7 mouse cellular contexts compared by ENCODE assay signal in genomic region chr11:74829812-74830211, GRCm38 (mm10). TPM values are rescaled to one million over a fixed set of nuclear protein-coding genes. Genes with fewer than 3 reads are reported as not detected.
DNase-seq lines count a peak whose midpoint lies in the region; ATAC-seq and TF ChIP-seq lines count a peak whose summit lies in the region.

No protein-coding gene starts in this region.

- H3K4me2 ChIP-seq in forebrain, embryonic 15.5 days (replicated peaks): peak overlapping the region; percentile 90
- H3K4me2 ChIP-seq in hindbrain, embryonic 13.5 days: peak overlapping the region; percentile 80
- H3K4me2 ChIP-seq in limb, embryonic 11.5 days (ENCODE audit: low read depth, severe bottlenecking): peak overlapping the region; percentile 90
- peak overlapping the region; percentile 92 for H3K4me2 ChIP-seq in midbrain, embryonic 12.5 days (replicated peaks)

- peak overlapping the region; percentile 83 for H3K4me3 ChIP-seq in bone marrow macrophage, adult 2 months (ENCODE audit: insufficient read depth, low read length)
- H3K4me3 ChIP-seq in forebrain, embryonic 15.5 days: peak overlapping the region; percentile 76
- peak overlapping the region; percentile 96 for H3K4me3 ChIP-seq in hindbrain, embryonic 13.5 days
- H3K4me3 ChIP-seq in limb, embryonic 11.5 days (ENCODE audit: low read depth, low read length): peak overlapping the region; percentile 91
- peak overlapping the region; percentile 93 for H3K4me3 ChIP-seq in midbrain, embryonic 12.5 days

- H3K27ac ChIP-seq in bone marrow macrophage, adult 2 months (ENCODE audit: insufficient read depth, low read depth, low read length): peak overlapping the region; percentile 95
- H3K27ac ChIP-seq in forebrain, embryonic 15.5 days (replicated peaks): peak overlapping the region; percentile 94
- H3K27ac ChIP-seq in hindbrain, embryonic 13.5 days: peak overlapping the region; percentile 97
- peak overlapping the region; percentile 53 for H3K27ac ChIP-seq in limb, embryonic 11.5 days (replicated peaks; ENCODE audit: low read depth, low read length)
- peak overlapping the region; percentile 91 for H3K27ac ChIP-seq in midbrain, embryonic 12.5 days (replicated peaks)

- no peaks in the 10 kb centered on the region for H3K36me3 ChIP-seq in forebrain, embryonic 15.5 days
- no peaks in the 10 kb centered on the region for H3K36me3 ChIP-seq in hindbrain, embryonic 13.5 days
- H3K36me3 ChIP-seq in limb, embryonic 11.5 days (ENCODE audit: control insufficient read depth, insufficient read depth, low read length): no peaks in the 10 kb centered on the region
- no peaks in the 10 kb centered on the region for H3K36me3 ChIP-seq in midbrain, embryonic 12.5 days

- peak overlapping the region; percentile 46 for H3K9ac ChIP-seq in forebrain, embryonic 15.5 days (replicated peaks)
- peak overlapping the region; percentile 58 for H3K9ac ChIP-seq in hindbrain, embryonic 13.5 days
- H3K9ac ChIP-seq in limb, embryonic 11.5 days (ENCODE audit: low read length): peak overlapping the region; percentile 1; the same call in 1 of the 2 replicates
- H3K9ac ChIP-seq in midbrain, embryonic 12.5 days (replicated peaks): peak overlapping the region; percentile 48; the same call in 1 of the 2 replicates

- no peaks in the 10 kb centered on the region for H3K9me3 ChIP-seq in forebrain, embryonic 15.5 days
- no peaks in the 10 kb centered on the region for H3K9me3 ChIP-seq in hindbrain, embryonic 13.5 days
- H3K9me3 ChIP-seq in limb, embryonic 11.5 days (ENCODE audit: control insufficient read depth, low read length): no peaks in the 10 kb centered on the region
- no peaks in the 10 kb centered on the region for H3K9me3 ChIP-seq in midbrain, embryonic 12.5 days

- peak; percentile 33 for ATAC-seq in forebrain, embryonic 15.5 days (replicated peaks)
- peak; percentile 53 for ATAC-seq in hindbrain, embryonic 13.5 days (ENCODE audit: low FRiP score)
- ATAC-seq in limb, embryonic 11.5 days (ENCODE audit: insufficient number of reproducible peaks, low FRiP score, low TSS enrichment, low read depth): peak; percentile 31
- ATAC-seq in midbrain, embryonic 12.5 days (ENCODE audit: low FRiP score, low read depth): peak; percentile 44

- H3K27me3 ChIP-seq in forebrain, embryonic 15.5 days: no peaks in the 10 kb centered on the region
- no peaks in the 10 kb centered on the region for H3K27me3 ChIP-seq in hindbrain, embryonic 13.5 days
- H3K27me3 ChIP-seq in limb, embryonic 11.5 days (ENCODE audit: control insufficient read depth, insufficient read depth, low read length): no peaks in the 10 kb centered on the region
- peaks cover 10% of the 10 kb centered on the region for H3K27me3 ChIP-seq in midbrain, embryonic 12.5 days

- DNase-seq in MN1 (ENCODE audit: low spot score): peak; percentile 89
- peak; percentile 84 for DNase-seq in limb, embryonic 11.5 days (ENCODE audit: low spot score)
- peak; percentile 81 to 93 for DNase-seq in spleen, postnatal 10 days (ENCODE audit: low spot score in 2 of 2)

- WGBS in forebrain, embryonic 15.5 days: under 1% methylated on average over 20 of the region's 20 CpGs
- under 1% methylated on average over 20 of the region's 20 CpGs for WGBS in hindbrain, embryonic 13.5 days
- under 1% methylated on average over 20 of the region's 20 CpGs for WGBS in limb, embryonic 11.5 days
- WGBS in midbrain, embryonic 12.5 days: 0% methylated on average over 20 of the region's 20 CpGs

- TF ChIP-seq CTCF in bone marrow macrophage, adult 2 months (IDR thresholded peaks at IDR 0.05; ENCODE audit: low read depth, low read length): no peak

- H3K4me1 ChIP-seq in bone marrow macrophage, adult 2 months (ENCODE audit: control insufficient read depth, insufficient read depth, low read length): peaks cover 49% of the 10 kb centered on the region
- peaks cover 38% of the 10 kb centered on the region for H3K4me1 ChIP-seq in forebrain, embryonic 15.5 days
- H3K4me1 ChIP-seq in hindbrain, embryonic 13.5 days (replicated peaks): peaks cover 42% of the 10 kb centered on the region
- peaks cover 22% of the 10 kb centered on the region for H3K4me1 ChIP-seq in limb, embryonic 11.5 days (ENCODE audit: control insufficient read depth, insufficient read depth, low read length)
- H3K4me1 ChIP-seq in midbrain, embryonic 12.5 days: peaks cover 33% of the 10 kb centered on the region

- TF ChIP-seq POLR2A in bone marrow macrophage, adult 2 months (IDR thresholded peaks at IDR 0.05; ENCODE audit: borderline replicate concordance, low read depth, low read length): no peak

RNA-seq across cellular contexts. Expression of gene Mnt, which starts 0.9 kb away (rescaled TPM):
- 26.2 and 29.9 TPM in 2 replicates for polyA plus RNA-seq in bone marrow macrophage, adult 2 months (2012; ENCODE audit: insufficient read depth, insufficient read length, missing spikeins)
- 10.0 and 10.1 TPM in 2 replicates for polyA plus RNA-seq in forebrain, embryonic 15.5 days (2015; fragmentation: Nextera tagmentation; extraction: Ambion mirVana)
- polyA plus RNA-seq in hindbrain, embryonic 13.5 days (2015; fragmentation: Nextera tagmentation; extraction: Ambion mirVana): 9.0 and 9.1 TPM in 2 replicates
- polyA plus RNA-seq in limb, embryonic 11.5 days (2014; fragmentation: Nextera tagmentation; extraction: Ambion mirVana): 5.1 and 5.5 TPM in 2 replicates
- 8.7 TPM in 2 replicates for polyA plus RNA-seq in midbrain, embryonic 12.5 days (2016; fragmentation: Nextera tagmentation; extraction: Ambion mirVana)

RNA-seq across cellular contexts. Expression of gene Mettl16, which starts 59.2 kb away (rescaled TPM):
- 8.9 and 9.2 TPM in 2 replicates for polyA plus RNA-seq in bone marrow macrophage, adult 2 months (2012; ENCODE audit: insufficient read depth, insufficient read length, missing spikeins)
- 54.3 and 55.5 TPM in 2 replicates for polyA plus RNA-seq in forebrain, embryonic 15.5 days (2015; fragmentation: Nextera tagmentation; extraction: Ambion mirVana)
- 53.8 and 55.4 TPM in 2 replicates for polyA plus RNA-seq in hindbrain, embryonic 13.5 days (2015; fragmentation: Nextera tagmentation; extraction: Ambion mirVana)
- polyA plus RNA-seq in limb, embryonic 11.5 days (2014; fragmentation: Nextera tagmentation; extraction: Ambion mirVana): 51.6 and 54.7 TPM in 2 replicates
- 56.3 and 58.5 TPM in 2 replicates for polyA plus RNA-seq in midbrain, embryonic 12.5 days (2016; fragmentation: Nextera tagmentation; extraction: Ambion mirVana)

Comparison
In these comparisons a context has a peak if more than half of its experiments do, and no peak if none do; other contexts are left out.
1. Peak in every context shown above with its lines: DNase-seq, ATAC-seq, H3K4me3 ChIP-seq and H3K27ac ChIP-seq.
2. H3K9ac ChIP-seq: peak in every context shown above with its lines; median percentile 58 in hindbrain, embryonic 13.5 days; 48 in midbrain, embryonic 12.5 days; 46 in forebrain, embryonic 15.5 days; 1 in limb, embryonic 11.5 days.